Mouse (Mus musculus): ENCODE measurements around the gene Rnf10. TPM values are rescaled to one million over a fixed set of nuclear protein-coding genes. Genes with fewer than 3 reads are reported as not detected.

Gene Rnf10
- polyA plus RNA-seq, 1 experiment from 2014 or later = 168 TPM

DNA sequence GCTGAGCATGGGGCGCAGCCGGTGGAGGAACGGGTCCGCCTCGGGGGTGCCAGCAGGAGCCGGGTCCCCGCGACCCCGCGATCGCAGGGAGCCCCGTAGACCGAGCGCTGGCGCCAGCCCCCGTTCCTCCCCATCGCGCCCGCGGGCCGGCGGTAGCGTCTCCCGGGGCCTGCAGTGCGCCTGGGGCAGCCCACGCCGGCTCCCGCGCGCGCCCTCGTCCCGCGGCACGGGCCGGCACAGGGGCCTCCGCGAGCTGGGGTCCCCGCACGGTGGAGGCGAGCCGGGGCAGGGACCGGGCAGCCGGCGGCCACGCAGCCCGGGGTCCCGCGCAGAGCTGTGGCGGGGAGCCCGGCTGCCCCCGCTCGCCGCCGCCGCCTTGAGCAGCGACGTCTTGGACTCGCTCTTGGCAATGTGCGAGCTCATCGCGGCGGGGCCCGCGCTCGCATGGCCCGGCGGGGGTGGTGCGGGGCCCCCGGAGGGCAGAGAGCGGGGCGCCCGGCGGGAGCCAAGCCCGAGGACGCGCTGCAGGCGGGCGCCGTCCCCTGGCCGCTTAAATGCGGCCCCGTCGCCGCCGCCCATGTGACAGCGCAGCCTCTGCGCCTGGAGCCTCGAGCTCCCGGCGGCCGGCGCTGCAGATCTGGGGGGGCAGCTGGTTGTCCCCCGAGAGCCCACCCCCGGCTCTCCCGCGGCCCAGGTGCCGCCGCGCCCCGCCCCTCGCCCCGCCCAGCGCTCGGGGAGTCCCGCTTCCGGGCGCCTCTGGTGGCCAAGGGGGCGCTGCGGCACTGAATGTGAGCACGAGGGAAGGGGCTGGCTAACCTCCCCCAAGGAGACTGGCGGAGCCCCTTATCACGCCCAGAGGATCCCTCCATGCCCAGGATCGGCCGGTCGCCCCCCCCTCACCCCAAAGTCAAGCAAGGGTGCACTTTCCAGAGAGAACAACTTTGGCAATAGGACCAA is 78.8 kb downstream of the Rnf10 start, which contains the start of gene Cabp1:
Gene Cabp1 (minus strand): TSS at position 713 of the 957 bp plus-strand sequence.
- peaks cover 27% of the 10 kb centered on the region for H3K4me1 ChIP-seq (replicated peaks; ENCODE audit: control insufficient read depth, insufficient read depth, low read length)
- no peaks in the 10 kb centered on the region for H3K9me3 ChIP-seq (ENCODE audit: control insufficient read depth, low read length)
- peaks cover 6% of the 10 kb centered on the region; the same call in 1 of the 2 replicates for H3K27me3 ChIP-seq (replicated peaks; ENCODE audit: control insufficient read depth, insufficient read depth, low read length)
- H3K4me2 ChIP-seq (ENCODE audit: low read length) = peak within 1 kb of the TSS; percentile 98
- under 1% methylated on average over 103 of the region's 116 CpGs for WGBS
- peak within 1 kb of the TSS; percentile 54 for H3K27ac ChIP-seq (ENCODE audit: low read length)
- H3K4me3 ChIP-seq (replicated peaks; ENCODE audit: low read length) = peak within 1 kb of the TSS; percentile 64
- H3K9ac ChIP-seq (replicated peaks; ENCODE audit: low read depth, low read length) = peak within 1 kb of the TSS; percentile 73
- peak; percentile 76 for ATAC-seq
- no peaks in the 10 kb centered on the region for H3K36me3 ChIP-seq (ENCODE audit: control insufficient read depth, insufficient read depth)

DNA sequence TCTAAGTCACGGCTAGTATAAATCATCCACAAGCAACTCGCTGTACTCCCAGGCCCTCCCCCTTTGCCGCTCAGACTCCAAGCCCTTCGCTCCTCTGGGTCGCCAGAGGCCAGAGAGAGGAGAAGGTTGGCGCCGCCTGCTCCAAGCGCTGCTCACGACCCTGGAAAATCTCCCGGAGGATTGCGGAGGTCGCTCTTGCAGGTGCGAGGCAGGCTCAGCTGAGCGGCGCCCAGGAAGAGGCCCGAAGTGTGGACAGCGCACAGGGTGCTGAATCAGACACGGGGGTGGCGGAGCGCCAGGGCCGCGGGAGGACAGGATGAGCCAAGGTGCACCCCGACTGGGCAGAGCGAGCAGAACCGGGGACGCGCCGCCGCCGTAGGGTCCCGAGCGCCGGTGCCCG is 79.5 kb downstream of the Rnf10 start:
- no peak overlapping the region for H3K27ac ChIP-seq (ENCODE audit: low read length)
- peak overlapping the region; percentile 98 for H3K4me2 ChIP-seq (ENCODE audit: low read length)
- peaks cover 6% of the 10 kb centered on the region; the same call in 1 of the 2 replicates for H3K27me3 ChIP-seq (replicated peaks; ENCODE audit: control insufficient read depth, insufficient read depth, low read length)
- ATAC-seq = peak; percentile 16; the same call in 1 of the 2 replicates
- peaks cover 27% of the 10 kb centered on the region for H3K4me1 ChIP-seq (replicated peaks; ENCODE audit: control insufficient read depth, insufficient read depth, low read length)
- H3K4me3 ChIP-seq (replicated peaks; ENCODE audit: low read length) = peak overlapping the region; percentile 64
- WGBS = 1% methylated on average over 32 of the region's 34 CpGs
- H3K9ac ChIP-seq (replicated peaks; ENCODE audit: low read depth, low read length) = peak overlapping the region; percentile 73
- H3K36me3 ChIP-seq (ENCODE audit: control insufficient read depth, insufficient read depth) = no peaks in the 10 kb centered on the region
- H3K9me3 ChIP-seq (ENCODE audit: control insufficient read depth, low read length) = no peaks in the 10 kb centered on the region

DNA sequence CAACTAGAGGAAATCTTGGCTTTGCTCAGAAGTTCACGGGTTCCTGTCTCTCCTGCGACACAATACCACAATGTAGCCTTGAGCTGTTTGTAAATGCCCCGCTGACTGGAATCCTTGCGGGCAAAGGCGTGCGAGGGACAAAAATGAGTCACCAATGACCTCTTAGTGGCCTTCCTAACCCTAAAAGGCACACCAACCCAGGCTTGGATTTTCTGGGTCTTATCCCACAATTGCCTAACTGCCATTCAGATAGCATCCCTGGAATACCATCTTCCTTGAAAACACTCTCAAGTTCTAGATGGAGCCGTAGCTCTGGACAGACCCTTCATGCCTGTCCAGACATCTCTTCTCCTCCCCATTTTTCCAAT is 79.9 kb downstream of the Rnf10 start:
- Histone ChIP-seq H3K9ac (replicated peaks; ENCODE audit: low read depth, low read length) (peak overlapping the region; percentile 73), H3K4me1 (replicated peaks; ENCODE audit: control insufficient read depth, insufficient read depth, low read length) (peaks cover 27% of the 10 kb centered on the region), H3K9me3 (ENCODE audit: control insufficient read depth, low read length) (no peaks in the 10 kb centered on the region), H3K27ac (ENCODE audit: low read length) (no peak overlapping the region), H3K4me2 (ENCODE audit: low read length) (peak overlapping the region; percentile 98), H3K27me3 (replicated peaks; ENCODE audit: control insufficient read depth, insufficient read depth, low read length) (peaks cover 6% of the 10 kb centered on the region; the same call in 1 of the 2 replicates), H3K36me3 (ENCODE audit: control insufficient read depth, insufficient read depth) (no peaks in the 10 kb centered on the region), H3K4me3 (replicated peaks; ENCODE audit: low read length) (peak overlapping the region; percentile 64)
- no peak for ATAC-seq
- 13% methylated on average over 7 of the region's 7 CpGs for WGBS

DNA sequence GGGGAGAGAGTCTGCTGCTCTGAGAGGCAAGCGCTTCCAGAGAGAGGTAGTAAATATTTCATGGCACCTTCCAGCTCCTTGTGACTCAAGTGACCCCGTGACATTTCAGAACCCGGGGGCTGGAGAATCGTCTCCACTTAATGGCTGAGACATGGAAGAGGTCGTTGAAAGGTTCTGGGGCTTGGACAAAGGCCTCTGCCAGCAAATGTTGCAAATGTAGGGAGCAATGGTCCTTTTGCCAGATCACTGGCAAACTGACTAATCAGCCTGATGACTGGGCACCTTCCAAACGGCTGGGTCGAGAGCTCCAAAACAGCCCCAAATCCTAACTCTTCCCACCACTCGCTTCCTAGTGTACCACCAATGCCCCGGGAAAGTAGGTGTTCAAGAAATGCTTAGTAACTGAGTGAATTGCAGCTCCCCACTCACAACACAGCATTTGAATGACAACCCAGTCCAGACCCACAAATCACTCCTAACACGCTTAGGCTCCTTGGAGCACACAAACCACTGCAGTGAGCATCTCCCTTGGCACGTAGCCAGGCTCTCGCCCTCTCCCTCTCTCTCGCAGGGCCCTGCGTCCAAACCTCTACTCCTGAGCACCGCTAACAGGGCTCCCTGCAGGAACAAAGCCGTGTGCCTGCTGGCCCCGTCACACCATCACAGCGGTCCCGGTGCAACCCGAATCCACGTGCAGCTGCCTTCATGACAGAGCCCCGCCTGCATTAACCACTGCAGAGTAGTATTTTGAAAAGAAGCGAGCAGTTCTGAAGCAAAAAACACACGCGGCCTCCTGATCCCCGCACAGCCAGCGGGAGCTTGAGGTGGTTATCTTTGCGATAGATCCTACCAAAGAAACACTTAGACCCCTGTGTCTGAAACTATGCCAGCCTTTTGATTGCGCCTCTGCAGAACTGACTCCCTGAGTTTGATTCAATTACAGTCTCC is 80.5 kb downstream of the Rnf10 start:
- no peaks in the 10 kb centered on the region for H3K9me3 ChIP-seq (ENCODE audit: control insufficient read depth, low read length)
- H3K4me2 ChIP-seq (ENCODE audit: low read length) = peak overlapping the region; percentile 98
- ATAC-seq = no peak
- H3K9ac ChIP-seq (replicated peaks; ENCODE audit: low read depth, low read length) = peak overlapping the region; percentile 47
- H3K36me3 ChIP-seq (ENCODE audit: control insufficient read depth, insufficient read depth) = no peaks in the 10 kb centered on the region
- H3K4me1 ChIP-seq (replicated peaks; ENCODE audit: control insufficient read depth, insufficient read depth, low read length) = peaks cover 32% of the 10 kb centered on the region
- H3K4me3 ChIP-seq (replicated peaks; ENCODE audit: low read length) = peak overlapping the region; percentile 64
- WGBS = 8% methylated on average over 29 of the region's 29 CpGs
- H3K27me3 ChIP-seq (replicated peaks; ENCODE audit: control insufficient read depth, insufficient read depth, low read length) = peaks cover 6% of the 10 kb centered on the region; the same call in 1 of the 2 replicates
- H3K27ac ChIP-seq (ENCODE audit: low read length) = no peak overlapping the region

Other genes starting within 250 kb of the Rnf10 start
- 34.9 and 38.1 TPM in 2 replicates for gene Gm10401, start 174.6 kb downstream of the Rnf10 start, polyA plus RNA-seq (2015; fragmentation: Nextera tagmentation; extraction: Ambion mirVana)
- gene Acads, start 153.6 kb downstream of the Rnf10 start, polyA plus RNA-seq (2015; fragmentation: Nextera tagmentation; extraction: Ambion mirVana) = 18.0 and 19.8 TPM in 2 replicates
- 35.3 and 39.8 TPM in 2 replicates for gene Unc119b, start 137.9 kb downstream of the Rnf10 start, polyA plus RNA-seq (2015; fragmentation: Nextera tagmentation; extraction: Ambion mirVana)
- gene Mlec, start 114.7 kb downstream of the Rnf10 start, polyA plus RNA-seq (2015; fragmentation: Nextera tagmentation; extraction: Ambion mirVana) = 19.3 and 21.1 TPM in 2 replicates
- 8.3 and 9.2 TPM in 2 replicates for gene Cabp1, start 78.5 kb downstream of the Rnf10 start, polyA plus RNA-seq (2015; fragmentation: Nextera tagmentation; extraction: Ambion mirVana)
- 85.3 and 101 TPM in 2 replicates for gene Pop5, start 37.1 kb downstream of the Rnf10 start, polyA plus RNA-seq (2015; fragmentation: Nextera tagmentation; extraction: Ambion mirVana)
- gene Coq5, start 6.8 kb upstream of the Rnf10 start, polyA plus RNA-seq (2015; fragmentation: Nextera tagmentation; extraction: Ambion mirVana) = 62.9 and 64.3 TPM in 2 replicates
- gene Dynll1, start 28.1 kb upstream of the Rnf10 start, polyA plus RNA-seq (2015; fragmentation: Nextera tagmentation; extraction: Ambion mirVana) = 1,337 and 1,455 TPM in 2 replicates
- gene Srsf9, start 54.3 kb upstream of the Rnf10 start, polyA plus RNA-seq (2015; fragmentation: Nextera tagmentation; extraction: Ambion mirVana) = 165 and 183 TPM in 2 replicates
- 35.9 and 40.7 TPM in 2 replicates for gene Gatc, start 68.3 kb upstream of the Rnf10 start, polyA plus RNA-seq (2015; fragmentation: Nextera tagmentation; extraction: Ambion mirVana)
- gene Triap1, start 68.3 kb upstream of the Rnf10 start, polyA plus RNA-seq (2015; fragmentation: Nextera tagmentation; extraction: Ambion mirVana) = 59.9 and 62.3 TPM in 2 replicates
- 864 and 925 TPM in 2 replicates for gene Cox6a1, start 76.1 kb upstream of the Rnf10 start, polyA plus RNA-seq (2015; fragmentation: Nextera tagmentation; extraction: Ambion mirVana)
- gene Msi1, start 156.7 kb upstream of the Rnf10 start, polyA plus RNA-seq (2015; fragmentation: Nextera tagmentation; extraction: Ambion mirVana) = 53.9 and 62.2 TPM in 2 replicates
- not detected in 2 replicates for gene Pla2g1b, start 193.4 kb upstream of the Rnf10 start, polyA plus RNA-seq (2015; fragmentation: Nextera tagmentation; extraction: Ambion mirVana)
- gene Sirt4, start 211.8 kb upstream of the Rnf10 start, polyA plus RNA-seq (2015; fragmentation: Nextera tagmentation; extraction: Ambion mirVana) = 32.7 and 37.6 TPM in 2 replicates
- 20.6 and 22.5 TPM in 2 replicates for gene Pxn, start 233.8 kb upstream of the Rnf10 start, polyA plus RNA-seq (2015; fragmentation: Nextera tagmentation; extraction: Ambion mirVana)